8 mouse cellular contexts compared by ENCODE assay signal in genomic region chr1:85894748-85895360, GRCm38 (mm10). TPM values are rescaled to one million over a fixed set of nuclear protein-coding genes. Genes with fewer than 3 reads are reported as not detected.
DNase-seq lines count a peak whose midpoint lies in the region; ATAC-seq and TF ChIP-seq lines count a peak whose summit lies in the region.

No protein-coding gene starts in this region.

- 1% methylated on average over 30 of the region's 30 CpGs for WGBS in heart, embryonic 10.5 days
- 1% methylated on average over 30 of the region's 30 CpGs for WGBS in stomach, embryonic 16.5 days

- no peak for TF ChIP-seq POLR2A in ES-Bruce4 (IDR thresholded peaks at IDR 0.05; ENCODE audit: insufficient read depth, low read length)

- peak overlapping the region; percentile 81 for H3K9ac ChIP-seq in ES-Bruce4 (ENCODE audit: low read depth, poor library complexity, severe bottlenecking)
- peak overlapping the region; percentile 75 for H3K9ac ChIP-seq in stomach, embryonic 16.5 days (ENCODE audit: low read length)

- no peak for TF ChIP-seq CTCF in ES-Bruce4 (IDR thresholded peaks at IDR 0.05; ENCODE audit: low read depth, low read length)

- no peaks in the 10 kb centered on the region for H3K4me1 ChIP-seq in ES-Bruce4 (ENCODE audit: control insufficient read depth, insufficient read depth, low read length)
- H3K4me1 ChIP-seq in heart, embryonic 10.5 days: peaks cover 56% of the 10 kb centered on the region
- H3K4me1 ChIP-seq in stomach, embryonic 16.5 days (ENCODE audit: control insufficient read depth, insufficient read depth, low read length): peaks cover 45% of the 10 kb centered on the region

- no peaks in the 10 kb centered on the region for H3K27me3 ChIP-seq in ES-Bruce4 (ENCODE audit: control insufficient read depth, insufficient read depth, low read length, poor library complexity, severe bottlenecking)
- H3K27me3 ChIP-seq in heart, embryonic 10.5 days (ENCODE audit: insufficient read depth, poor library complexity, severe bottlenecking): no peaks in the 10 kb centered on the region
- no peaks in the 10 kb centered on the region for H3K27me3 ChIP-seq in stomach, embryonic 16.5 days (ENCODE audit: control insufficient read depth, insufficient read depth, low read length)

- no peaks in the 10 kb centered on the region for H3K36me3 ChIP-seq in ES-Bruce4 (ENCODE audit: control insufficient read depth, insufficient read depth, low read length, poor library complexity, severe bottlenecking)
- H3K36me3 ChIP-seq in heart, embryonic 10.5 days: no peaks in the 10 kb centered on the region
- H3K36me3 ChIP-seq in stomach, embryonic 16.5 days (ENCODE audit: control insufficient read depth, insufficient read depth, low read length): no peaks in the 10 kb centered on the region

- H3K4me3 ChIP-seq in ES-Bruce4 (ENCODE audit: low read depth, low read length): peak overlapping the region; percentile 89
- peak overlapping the region; percentile 92 for H3K4me3 ChIP-seq in heart, embryonic 10.5 days
- peak overlapping the region; percentile 87 for H3K4me3 ChIP-seq in stomach, embryonic 16.5 days (replicated peaks; ENCODE audit: low read length)

- no peak for TF ChIP-seq EP300 in ES-Bruce4 (IDR thresholded peaks at IDR 0.05; ENCODE audit: insufficient read depth, low read depth, low read length)

- peak overlapping the region; percentile 85 for H3K4me2 ChIP-seq in stomach, embryonic 16.5 days (ENCODE audit: low read depth, low read length)

- H3K27ac ChIP-seq in ES-Bruce4 (ENCODE audit: insufficient read depth, low read length): no peak overlapping the region
- peak overlapping the region; percentile 95 for H3K27ac ChIP-seq in heart, embryonic 10.5 days
- H3K27ac ChIP-seq in stomach, embryonic 16.5 days (ENCODE audit: low read length): peak overlapping the region; percentile 80

- no peaks in the 10 kb centered on the region for H3K9me3 ChIP-seq in ES-Bruce4 (replicated peaks; ENCODE audit: control insufficient read depth, insufficient read depth, low read length, poor library complexity, severe bottlenecking)
- no peaks in the 10 kb centered on the region for H3K9me3 ChIP-seq in heart, embryonic 10.5 days
- H3K9me3 ChIP-seq in stomach, embryonic 16.5 days (replicated peaks; ENCODE audit: control insufficient read depth, low read length): no peaks in the 10 kb centered on the region

- peak; percentile 45 to 51 for DNase-seq in adrenal gland, adult 18-20 months (ENCODE audit: low spot score in 2 of 2)
- no peak for DNase-seq in adrenal gland, postnatal 4 days (ENCODE audit: low spot score in 2 of 2)
- peak; percentile 51 for DNase-seq in cerebellum, adult 8-10 months
- DNase-seq in heart, embryonic 10.5 days (ENCODE audit: low spot score): no peak
- peak; percentile 71 to 76 for DNase-seq in kidney, postnatal 4 days
- peak; percentile 25 for DNase-seq in lung, postnatal 36 days

- ATAC-seq in stomach, embryonic 16.5 days (ENCODE audit: insufficient read depth, low FRiP score): peak; percentile 30; the same call in 1 of the 2 replicates

RNA-seq across cellular contexts. Expression of gene Itm2c, which starts 0.8 kb away (rescaled TPM):
- 100 to 1,000 TPM; 480 to 761 TPM for total RNA-seq in adrenal gland, adult 18-20 months (2021)
- 100 to 1,000 TPM; 412 to 422 TPM for total RNA-seq in adrenal gland, postnatal 4 days (2021)
- 51.2 and 57.5 TPM in 2 replicates for polyA plus RNA-seq in ES-Bruce4 (2011; ENCODE audit: insufficient read depth, insufficient read length, low read depth, missing spikeins)
- polyA plus RNA-seq in heart, embryonic 10.5 days (2016; fragmentation: Nextera tagmentation; extraction: Ambion mirVana): 193 and 231 TPM in 2 replicates
- polyA plus RNA-seq in stomach, embryonic 16.5 days (2015; fragmentation: Nextera tagmentation; extraction: Ambion mirVana): 168 and 175 TPM in 2 replicates

RNA-seq across cellular contexts. Expression of gene 4933407L21Rik, which starts 33.4 kb away (rescaled TPM):
- total RNA-seq in adrenal gland, adult 18-20 months (2021): not detected
- total RNA-seq in adrenal gland, postnatal 4 days (2021): 1 to 10 TPM in 1 of 2 experiments, under 1 TPM in 1; 0.45 to 1.1 TPM
- polyA plus RNA-seq in ES-Bruce4 (2011; ENCODE audit: insufficient read depth, insufficient read length, low read depth, missing spikeins): not detected in 2 replicates
- not detected in 2 replicates for polyA plus RNA-seq in heart, embryonic 10.5 days (2016; fragmentation: Nextera tagmentation; extraction: Ambion mirVana)
- polyA plus RNA-seq in stomach, embryonic 16.5 days (2015; fragmentation: Nextera tagmentation; extraction: Ambion mirVana): 0.44 and 0.51 TPM in 2 replicates

Comparison
In these comparisons a context has a peak if more than half of its experiments do, and no peak if none do; other contexts are left out.
1. DNase-seq: peak in adrenal gland, adult 18-20 months (2 of 2), cerebellum, adult 8-10 months (single experiment), kidney, postnatal 4 days (2 of 2) and lung, postnatal 36 days (single experiment); none in adrenal gland, postnatal 4 days (0 of 2) and heart, embryonic 10.5 days (single experiment).
2. Peak in every context shown above with its lines, with median percentiles within 50 percentile points of each other: H3K4me3 ChIP-seq.